Mouse (Mus musculus) right cerebral cortex, postnatal 14 days (tissue): Measurements from ENCODE around the gene Ak5.

ENCODE experiments used
- DNase-seq: peaks from one replicate; pipeline ENCODE4 v3.0.0; 2022

Ak5 gene

DNA sequence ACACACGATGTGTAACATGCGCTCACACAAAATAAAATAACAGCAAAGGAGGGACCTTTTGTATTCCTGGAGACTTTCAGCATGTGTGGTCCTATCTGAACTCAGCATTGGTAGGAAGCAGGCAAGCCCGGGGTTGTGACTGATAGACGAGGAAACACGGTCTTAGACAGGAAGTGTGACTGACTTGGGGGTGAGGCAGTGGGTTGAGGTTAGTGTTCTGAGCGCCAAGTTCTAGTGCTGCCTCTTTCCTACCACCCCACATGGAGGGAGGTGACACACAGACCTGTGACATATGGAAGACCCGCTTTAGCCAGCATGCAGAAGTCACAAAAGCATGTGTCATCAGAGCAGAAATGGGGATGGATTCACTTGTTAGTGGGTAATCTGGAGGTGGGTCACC lies 158.9 kb downstream of the Ak5 start:
- DNase-seq, result no peak

DNA sequence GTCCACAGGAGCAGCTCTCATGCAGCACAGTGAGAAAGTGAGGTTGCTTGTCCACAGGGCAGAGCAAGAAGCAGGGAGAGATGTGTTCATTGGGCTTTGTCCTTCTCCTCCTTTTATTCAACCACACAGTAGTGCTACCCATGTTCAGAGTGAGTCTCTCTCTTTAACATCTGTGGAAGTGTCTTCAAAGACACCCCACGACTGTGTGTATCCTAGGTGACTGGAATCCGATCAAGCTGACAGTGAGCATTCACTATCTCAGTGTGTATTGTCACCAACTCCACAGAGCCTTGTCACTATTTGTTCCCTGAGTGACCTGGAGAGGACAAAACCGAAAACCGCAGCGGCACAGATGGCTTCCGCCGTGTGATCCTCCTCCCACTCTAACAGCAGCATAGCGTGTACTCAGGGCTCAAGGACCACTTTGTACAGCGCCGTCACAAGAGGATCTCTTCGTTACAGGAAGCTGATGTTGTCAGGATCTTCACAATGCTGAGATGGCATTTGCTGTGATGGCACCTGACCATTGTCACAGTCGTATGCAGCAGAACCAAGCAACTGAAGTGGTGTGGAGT lies 159.7 kb downstream of the Ak5 start:
- no peak for DNase-seq

DNA sequence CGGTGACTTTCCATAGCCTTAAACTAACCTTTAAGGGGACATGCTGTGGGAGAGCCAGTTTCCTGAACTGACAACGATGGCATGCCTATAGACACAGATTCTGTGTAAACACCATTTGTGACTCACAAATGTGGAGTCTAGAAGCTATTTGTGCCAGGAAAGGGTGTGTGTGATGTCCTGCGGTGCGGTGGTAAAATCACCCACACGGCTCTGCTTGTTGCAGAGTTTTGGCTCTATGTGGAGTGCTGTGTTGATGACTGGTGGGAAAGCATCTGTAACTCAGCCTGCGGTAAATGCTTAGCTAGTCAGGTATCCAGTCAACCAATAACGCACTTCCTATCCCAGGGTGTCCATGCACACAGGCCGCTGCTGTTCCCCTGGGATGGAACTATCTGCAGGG lies 160.3 kb downstream of the Ak5 start:
- DNase-seq, result no peak

DNA sequence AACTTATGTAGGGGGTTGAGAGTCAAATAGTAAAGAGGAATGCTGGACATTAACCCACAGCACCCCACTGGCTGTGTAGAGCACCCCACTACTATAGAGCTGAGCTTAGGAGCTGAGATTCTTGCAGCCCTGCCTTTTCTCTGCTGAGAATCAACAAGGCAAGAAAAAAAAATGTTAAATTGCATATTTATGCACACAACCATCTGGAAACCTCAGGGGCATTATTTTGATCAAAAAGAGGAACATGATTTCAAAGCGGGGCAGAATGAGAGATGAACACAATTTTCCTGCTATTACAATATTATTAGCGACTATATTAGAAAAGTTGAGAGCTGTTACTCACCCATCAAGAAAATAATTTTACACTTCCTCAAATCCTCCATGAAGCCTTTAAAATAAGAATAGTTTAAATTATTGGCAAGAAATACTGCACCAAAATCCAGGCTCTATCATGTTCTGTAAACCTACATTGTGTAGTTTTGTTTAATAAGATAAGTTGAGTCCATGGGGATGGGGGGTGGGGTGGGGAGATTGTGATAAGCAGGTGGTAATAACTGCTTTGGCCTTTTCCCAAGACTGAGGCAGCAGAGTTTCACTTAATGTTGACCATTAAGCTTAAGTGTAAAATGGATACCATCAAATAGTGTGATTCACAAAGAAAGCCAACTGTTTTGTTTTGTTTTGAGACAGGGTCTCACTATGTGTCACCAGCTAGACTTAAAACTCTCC lies 169.0 kb downstream of the Ak5 start:
- DNase-seq, result no peak

DNA sequence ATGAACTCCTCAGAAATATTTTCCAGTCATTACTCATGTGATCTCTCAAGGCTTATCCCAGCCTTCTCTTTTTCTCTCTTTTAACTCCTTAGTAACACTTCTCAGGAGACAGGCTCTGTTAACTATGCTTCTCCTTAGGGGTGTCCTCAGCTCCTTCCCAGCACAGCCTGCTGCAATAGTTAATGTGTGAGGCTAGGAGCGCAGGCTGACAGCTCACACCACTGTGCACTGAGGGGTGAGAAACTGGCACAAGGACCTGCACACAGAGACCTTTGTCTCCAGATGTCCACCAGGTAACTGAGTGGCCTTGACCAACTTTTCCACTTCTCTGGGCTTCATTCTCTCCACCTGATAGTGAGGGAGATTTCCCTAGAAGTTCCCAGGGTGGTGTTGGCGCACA lies 170.3 kb downstream of the Ak5 start:
- DNase-seq, result no peak

DNA sequence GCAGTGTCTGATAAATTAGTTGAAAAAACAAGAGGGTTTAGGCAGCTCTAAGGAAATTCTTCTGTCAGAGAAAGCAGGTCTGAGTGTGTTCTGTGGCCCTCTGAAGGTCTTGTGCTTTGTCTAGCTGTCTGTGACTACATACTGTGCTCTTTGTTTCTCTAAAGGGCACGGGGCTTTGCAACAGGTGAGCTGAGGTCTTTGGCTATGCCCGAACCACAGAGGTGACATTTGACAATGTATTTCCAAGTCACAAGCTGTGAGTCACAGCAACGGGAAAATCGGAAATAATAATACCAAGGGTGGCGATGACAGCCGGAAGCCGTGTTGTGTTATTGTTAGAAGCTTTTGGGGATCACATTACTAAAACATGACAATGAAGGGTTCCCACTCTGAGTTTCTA lies 171.1 kb downstream of the Ak5 start:
- DNase-seq, result no peak

DNA sequence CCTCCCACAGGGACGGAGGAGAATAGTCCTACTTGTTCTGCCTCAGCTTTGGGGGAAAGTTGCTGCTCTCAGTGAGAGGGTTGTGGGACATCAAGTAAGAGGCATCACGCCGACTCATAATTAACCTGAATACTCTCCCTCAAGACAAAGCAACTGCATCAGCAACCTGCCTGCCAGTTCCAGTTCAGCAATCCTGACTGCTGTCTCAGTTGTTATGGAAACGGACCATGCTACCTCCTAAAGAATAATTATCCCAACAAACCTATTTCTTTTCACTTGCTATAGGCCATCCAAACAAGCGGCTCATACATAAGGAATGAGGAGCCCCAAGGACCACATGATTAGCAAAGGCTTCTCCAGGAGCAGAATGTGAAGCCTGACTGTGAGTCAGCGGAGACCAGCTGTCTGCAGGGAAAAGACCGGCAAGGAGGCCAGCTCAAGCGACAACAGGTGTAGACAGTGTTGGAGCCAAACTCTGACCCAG lies 172.7 kb downstream of the Ak5 start:
- DNase-seq, result no peak

DNA sequence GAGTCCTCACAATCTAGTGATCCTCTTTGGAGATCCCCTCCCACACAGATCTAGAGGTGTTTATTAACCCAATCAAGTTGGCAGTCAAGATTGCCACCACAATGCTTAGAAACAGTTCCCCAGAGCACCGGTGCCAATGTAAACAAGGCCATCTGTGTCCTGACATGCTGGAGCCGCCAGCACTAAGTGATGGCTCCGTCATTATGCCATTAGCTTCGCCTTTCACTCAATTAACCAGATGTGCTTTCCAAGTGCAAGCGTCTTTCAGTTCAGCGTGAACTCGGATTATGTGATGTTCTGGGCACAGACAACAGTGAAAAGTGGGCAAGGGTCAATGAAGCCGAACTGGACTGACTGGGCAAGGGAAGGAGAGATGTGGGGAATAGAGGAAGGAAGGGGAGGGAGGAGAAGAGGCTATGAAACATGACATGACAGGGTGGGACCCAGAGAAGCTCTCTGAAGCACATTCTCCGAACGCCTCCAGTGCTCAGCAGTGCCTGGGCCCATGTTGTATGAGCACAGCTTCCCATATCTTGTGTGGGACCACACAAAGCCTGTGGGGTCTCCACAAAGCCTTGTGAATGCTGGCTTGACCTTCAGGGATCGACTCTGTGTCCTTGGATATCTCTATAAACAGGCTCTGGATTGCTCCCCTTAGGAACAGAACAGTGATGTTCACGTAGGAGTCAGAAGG lies 173.3 kb downstream of the Ak5 start:
- DNase-seq, result no peak

DNA sequence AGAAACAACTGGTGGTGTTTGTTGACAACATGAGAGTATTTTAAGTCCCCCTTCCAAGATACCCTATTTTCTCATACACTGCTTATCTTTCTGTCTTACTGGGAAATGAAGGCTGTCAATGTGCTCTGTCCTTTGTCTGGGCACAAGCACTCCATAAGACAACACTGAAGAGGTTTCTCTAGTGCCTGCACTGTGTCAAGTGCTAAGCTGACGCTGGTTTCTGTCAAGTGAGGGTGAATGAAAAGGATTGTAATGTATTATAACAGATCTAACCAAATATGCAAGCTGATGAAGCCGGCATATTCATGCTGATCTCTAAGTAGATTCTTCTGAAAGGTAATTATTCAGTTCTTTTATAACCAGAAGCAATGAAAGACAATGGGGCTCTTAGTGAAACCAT lies 174.3 kb downstream of the Ak5 start:
- no peak for DNase-seq

DNA sequence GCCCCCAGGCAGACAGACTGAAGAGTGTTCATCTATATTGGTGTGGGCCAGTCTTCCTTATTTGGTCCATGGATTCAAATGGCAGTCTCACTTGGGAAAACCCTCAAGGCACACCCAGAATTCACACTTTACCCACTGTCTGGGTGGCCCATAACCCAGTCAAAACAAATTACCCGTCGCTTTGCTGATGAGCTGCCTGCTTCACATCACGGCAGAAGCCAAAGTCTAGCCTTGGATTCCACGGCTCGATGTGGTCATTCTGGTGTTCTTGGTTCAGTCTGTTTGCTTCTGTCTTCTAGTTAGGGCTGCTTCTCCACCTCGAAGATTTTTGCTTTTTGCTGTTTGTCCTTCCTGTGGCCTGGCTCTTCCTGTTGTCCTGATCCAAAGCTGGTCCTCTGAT lies 175.9 kb downstream of the Ak5 start:
- no peak for DNase-seq

DNA sequence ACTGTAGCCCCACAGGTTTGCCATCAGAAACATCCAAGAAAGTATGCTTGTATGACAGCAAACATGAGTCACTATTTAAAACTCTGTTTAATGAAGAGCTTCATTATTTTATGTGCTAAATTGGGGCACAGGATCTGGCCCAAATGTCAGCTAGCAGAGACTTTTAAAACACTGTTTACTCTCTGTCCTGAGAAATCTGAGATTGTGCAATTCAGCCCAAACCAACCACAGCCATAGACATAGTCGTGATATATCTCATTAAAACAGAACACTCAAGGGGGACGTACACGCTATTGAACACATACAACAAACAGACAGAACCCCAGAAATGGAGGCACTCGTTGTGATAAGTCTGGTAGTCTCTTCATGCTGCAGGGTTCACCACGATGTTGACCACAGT lies 177.7 kb downstream of the Ak5 start:
- DNase-seq, result no peak

DNA sequence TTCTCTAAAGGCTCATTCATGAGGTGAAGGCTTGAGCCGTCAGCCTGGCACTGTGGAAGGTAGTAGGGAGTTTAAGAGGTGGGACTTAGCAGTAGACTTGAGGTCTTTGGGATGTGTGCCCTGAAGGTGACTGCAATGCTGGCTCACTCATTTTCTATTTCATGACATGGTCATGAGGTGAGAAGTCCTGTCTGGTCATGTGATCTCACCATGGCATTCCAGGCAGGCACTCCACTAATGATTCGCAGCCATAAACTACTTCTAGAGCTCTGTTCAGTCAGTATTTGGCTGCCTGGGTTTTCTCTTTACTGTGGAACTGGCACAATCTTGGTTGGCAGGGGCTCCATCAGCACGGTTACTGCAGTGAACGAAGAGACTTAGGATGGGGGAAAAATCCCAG lies 179.2 kb downstream of the Ak5 start:
- no peak for DNase-seq

DNA sequence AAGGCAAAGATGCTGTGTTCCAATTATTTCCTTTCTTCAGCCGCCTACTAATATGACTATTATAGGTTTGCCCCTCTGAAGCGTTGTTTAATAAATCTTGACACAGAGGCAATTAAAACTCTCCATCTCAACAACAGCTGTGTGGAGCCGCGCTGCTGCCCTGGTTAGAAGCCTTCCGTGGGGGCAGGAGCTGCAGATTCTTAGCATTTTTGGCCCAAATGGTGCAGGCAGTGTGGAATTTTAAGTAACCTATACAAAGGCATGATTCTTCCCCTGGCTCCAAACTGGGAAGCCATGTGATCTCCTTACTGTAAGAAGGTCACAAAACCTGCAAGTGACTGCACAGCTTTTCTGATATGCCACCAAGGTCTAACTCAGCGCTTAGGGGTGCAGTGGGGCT lies 184.0 kb downstream of the Ak5 start:
- no peak for DNase-seq

DNA sequence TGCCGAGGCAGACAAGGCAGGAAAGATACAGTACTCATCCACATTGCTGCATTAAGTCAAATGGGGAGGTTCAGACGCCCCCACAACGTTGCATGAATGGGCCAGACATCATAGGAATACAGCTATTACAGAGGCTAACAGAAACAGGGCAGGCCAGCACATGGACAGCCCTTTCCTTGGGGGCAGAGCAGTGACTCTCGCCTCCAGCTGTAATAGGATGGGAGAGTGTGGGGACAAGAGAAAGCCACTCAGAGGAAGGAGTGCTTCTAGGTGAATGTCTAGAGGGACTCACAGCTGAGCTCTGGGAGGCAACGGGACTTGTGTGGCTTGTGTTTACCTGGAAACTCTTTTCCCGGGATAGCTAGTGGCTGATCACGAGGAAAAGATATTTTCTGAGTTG lies 184.4 kb downstream of the Ak5 start:
- no peak for DNase-seq

DNA sequence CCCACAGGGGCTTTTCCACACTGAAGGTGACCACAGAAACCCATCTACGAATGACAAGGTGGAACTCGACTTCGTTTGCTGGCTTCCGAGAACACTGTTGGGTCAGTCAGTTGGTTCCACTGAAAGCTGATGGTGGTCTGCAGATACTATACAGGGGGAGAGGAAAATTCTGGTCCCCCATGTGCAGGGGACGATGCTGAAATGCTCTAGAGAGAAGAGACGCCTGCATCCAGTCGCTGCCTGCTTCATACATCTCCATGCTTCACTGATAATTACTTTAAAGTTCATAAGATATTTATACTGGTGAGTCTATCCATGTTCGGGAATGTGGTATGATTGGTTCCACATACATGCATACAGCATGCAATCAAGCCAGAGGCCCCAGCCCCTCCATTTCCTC lies 186.0 kb downstream of the Ak5 start:
- no peak for DNase-seq

DNA sequence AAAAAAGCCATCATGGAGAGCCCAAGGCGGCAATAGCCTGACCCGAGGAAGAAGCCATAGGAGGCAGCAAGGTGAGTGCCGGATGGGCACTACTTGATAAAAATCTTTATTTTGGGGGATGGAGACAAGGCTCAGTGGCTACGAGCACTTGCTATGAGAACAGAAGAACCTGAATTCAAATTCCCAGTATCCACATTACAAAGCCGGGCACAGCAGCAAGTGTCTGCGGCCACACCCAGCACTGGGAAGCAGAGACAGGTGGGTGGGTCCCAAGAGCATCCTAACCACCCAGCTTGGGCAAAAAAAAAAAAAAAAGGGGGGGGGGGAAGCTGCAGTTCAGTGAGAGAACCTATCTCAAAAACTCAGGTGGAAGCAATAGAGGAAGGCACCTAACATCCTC lies 187.8 kb downstream of the Ak5 start:
- no peak for DNase-seq

DNA sequence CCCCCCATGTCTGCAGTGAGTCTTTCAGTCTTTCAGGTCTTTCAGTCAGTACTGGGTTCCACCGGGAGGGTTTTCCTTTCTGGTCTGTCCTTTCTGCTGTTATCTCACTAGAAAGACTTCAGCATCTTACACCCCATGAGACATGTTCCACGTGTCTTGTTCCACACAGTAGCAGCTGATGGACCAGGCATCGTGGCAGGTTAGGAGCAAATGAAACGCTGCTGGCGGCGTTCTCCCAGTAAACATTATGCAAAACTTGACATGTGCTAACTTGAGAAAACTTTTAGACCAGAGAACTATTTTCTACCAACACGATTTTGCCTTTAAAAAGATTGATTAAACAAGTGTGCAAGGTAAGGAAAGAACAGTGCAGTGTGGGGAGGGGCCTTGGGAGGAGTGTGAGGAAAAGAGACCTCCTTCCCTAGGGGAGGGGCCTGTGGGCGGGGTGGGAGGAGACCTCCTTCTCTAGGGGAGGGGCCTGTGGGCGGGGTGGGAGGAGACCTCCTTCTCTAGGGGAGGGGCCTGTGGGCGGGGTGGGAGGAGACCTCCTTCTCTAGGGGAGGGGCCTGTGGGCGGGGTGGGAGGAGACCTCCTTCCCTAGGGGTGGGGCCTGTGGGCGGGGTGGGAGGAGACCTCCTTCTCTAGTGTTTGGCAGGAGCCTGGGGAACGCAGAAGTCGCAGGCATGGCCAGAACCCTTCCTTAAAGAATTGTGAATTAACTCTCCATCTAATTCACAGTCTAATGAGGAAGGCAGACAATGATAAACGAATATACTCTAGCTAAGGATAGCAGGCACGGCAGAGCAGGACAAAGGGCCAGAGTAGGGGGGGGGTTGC lies 189.3 kb downstream of the Ak5 start:
- no peak for DNase-seq

DNA sequence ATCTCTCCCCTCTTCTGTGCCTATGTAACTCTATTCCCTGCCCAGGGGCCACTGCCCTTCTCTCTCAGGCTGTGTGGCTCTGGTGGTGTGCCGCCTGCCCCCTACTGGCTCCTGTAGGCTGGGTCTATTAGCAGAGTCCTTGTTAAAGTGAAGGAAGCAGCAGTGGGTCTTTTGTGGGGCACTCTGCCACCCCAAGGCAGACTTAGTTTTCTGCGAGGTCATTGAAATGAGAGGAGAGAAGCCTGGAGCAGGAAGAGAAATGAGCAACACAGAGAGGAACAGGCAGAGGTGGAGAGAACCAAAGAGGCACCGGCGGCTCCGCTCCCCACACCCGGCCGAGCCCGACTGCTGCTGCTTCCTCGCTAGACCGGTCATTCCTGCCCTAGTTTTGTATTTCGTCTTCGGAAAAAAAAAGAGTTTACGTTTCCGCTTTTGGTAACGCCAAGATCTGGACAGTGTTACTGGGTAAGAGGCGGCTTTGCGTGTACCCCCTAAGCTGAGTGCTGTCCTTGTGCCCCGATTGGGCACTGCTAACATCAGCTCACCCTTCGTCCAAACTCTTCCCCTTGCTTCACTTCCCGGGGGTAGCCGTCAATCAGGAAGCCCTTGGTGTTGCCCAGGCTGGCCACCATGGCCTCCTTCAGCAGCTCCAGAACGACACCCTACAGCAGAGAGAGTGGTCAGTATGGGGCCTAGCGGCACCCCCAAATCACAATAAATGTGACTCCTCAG lies 190.2 kb downstream of the Ak5 start:
- DNase-seq, result peak; percentile 33

DNA sequence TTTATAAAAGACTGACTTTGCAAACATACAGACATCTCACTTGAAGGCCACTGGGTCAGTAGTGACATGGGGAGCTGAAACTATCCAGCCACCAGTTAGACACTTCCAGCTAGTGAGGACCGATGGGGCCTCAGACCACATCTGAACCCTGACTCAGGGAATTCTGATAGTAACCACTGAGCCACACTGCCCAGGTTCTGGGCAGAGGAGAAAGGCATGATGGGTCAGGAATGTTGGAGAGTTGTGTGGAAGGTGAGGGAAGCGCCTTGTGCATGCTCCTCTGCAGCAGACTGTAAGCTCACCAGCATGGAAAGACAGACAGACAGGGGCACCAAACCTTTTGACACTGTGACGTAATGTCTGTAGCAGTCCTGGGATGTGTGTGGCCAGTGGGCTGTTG lies 192.3 kb downstream of the Ak5 start:
- DNase-seq, result no peak

DNA sequence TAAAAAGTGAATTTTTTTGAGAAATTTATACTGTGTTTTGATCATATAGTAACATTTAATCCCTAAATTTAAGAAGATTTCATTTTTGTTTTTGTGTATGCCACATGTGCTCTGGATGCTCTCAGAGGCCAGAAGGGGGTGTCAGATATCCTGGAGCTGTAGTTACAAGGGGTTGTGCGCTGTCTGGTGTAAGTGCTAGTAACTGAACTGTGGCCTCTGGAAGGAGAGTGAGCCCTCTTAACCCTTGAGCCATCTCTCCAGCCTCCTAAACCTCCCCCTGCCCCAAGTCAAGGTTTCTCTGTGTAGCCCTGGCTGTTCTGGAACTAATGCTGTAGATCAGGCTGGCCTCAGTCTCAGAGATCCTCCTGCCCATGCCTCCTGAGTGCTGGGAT lies 192.9 kb downstream of the Ak5 start:
- no peak for DNase-seq

DNA sequence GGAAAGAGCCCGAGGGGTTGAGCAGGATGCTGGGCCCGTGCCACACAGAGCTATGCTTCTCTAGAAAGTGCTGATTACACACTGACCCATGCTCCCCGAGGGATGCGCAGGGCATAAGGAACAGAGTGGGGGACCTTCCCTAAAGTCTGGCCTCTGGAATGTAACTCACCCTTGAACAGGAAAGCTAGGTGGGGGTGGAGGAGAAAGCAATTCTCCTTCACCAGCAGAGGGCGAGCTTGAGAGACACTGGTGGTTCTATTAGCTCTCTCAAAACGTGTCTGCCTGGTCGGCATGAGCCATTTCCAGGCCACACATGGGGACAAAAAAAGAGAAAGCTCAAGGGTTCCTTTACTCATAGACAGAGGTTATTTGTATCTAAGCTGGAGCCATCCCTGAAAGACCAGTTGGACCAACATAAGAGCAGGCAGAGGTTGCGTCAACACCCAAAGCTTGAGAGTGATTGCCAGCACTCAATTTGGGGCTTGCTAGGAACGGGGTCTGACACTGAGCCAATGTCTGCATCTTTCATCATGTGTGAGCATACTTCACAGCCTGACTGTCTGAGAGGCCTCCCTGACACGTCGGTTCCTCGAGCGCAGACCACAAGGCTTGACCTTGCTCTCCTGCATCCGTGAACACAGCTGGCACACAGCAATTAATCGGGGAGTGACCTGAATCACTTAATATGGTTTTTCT lies 193.4 kb downstream of the Ak5 start:
- DNase-seq, result peak; percentile 66

DNA sequence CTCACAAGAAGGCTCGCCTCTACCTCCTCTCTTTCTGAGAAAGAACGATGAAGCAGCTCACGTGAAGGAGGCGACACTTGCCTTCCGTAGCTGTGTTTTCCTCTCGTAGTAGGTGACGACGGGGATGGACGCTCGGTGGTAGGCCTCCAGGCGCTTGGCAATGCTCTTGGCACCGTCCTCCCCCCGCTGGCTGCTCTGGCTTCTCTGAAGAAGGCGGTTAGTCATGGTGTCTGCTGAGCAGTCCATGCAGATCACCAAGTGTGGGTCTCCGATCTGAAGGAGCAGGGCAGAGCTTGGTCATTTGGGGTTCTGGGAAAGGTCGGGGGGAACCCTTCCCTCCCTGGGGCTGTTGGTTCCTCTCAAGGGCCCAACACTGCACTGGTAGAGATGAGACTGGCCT lies 195.5 kb downstream of the Ak5 start:
- DNase-seq, result no peak
